Mouse (Mus musculus) ES-E14 (cell line): Measurements from ENCODE around the gene Anapc15-ps. TPM values are rescaled to one million over a fixed set of nuclear protein-coding genes. Genes with fewer than 3 reads are reported as not detected.

ENCODE experiments used
- DNase-seq: peaks from one replicate; pipeline ENCODE4 v3.0.0-alpha.2; 2013; ENCODE audit warnings: low read depth, low spot score
- H3K27ac ChIP-seq: 2 replicates; pipeline ENCODE4 v1.5.1; 2012; ENCODE audit warnings: low read depth, mild to moderate bottlenecking, low read length, moderate library complexity, mixed read lengths; ENCODE audit not compliant: poor library complexity, insufficient read depth, severe bottlenecking
- H3K36me3 ChIP-seq: 2 replicates; pipeline ENCODE4 v1.6.1; 2012; ENCODE audit warnings: mild to moderate bottlenecking, low read length, moderate library complexity, mixed read lengths; ENCODE audit not compliant: control insufficient read depth, poor library complexity, insufficient read depth, severe bottlenecking
- H3K4me1 ChIP-seq, 2 experiments: fragments of 150-350 bp in 1 of 2; sonication (generic) in 1 of 2; 2 replicates each; pipeline ENCODE4 v1.6.1; 2012; ENCODE audit warnings: low read length in 2 of 2, mild to moderate bottlenecking in 1 of 2, mixed read lengths in 1 of 2; ENCODE audit not compliant: control insufficient read depth in 2 of 2, insufficient read depth in 2 of 2, poor library complexity in 1 of 2
- H3K4me3 ChIP-seq, 2 experiments: fragments of 150-350 bp in 1 of 2; sonication (generic) in 1 of 2; 2 replicates each; pipeline ENCODE4 v1.5.1; 2012; ENCODE audit warnings: low read length in 2 of 2, low read depth in 1 of 2, mild to moderate bottlenecking in 1 of 2, mixed read lengths in 1 of 2; ENCODE audit not compliant: insufficient read depth in 1 of 2, poor library complexity in 1 of 2, severe bottlenecking in 1 of 2
- H3K9ac ChIP-seq: 2 replicates; pipeline ENCODE4 v1.6.1; 2012; ENCODE audit warnings: low read depth, mild to moderate bottlenecking, low read length, mixed read lengths; ENCODE audit not compliant: poor library complexity, insufficient read depth, severe bottlenecking
- H3K9me3 ChIP-seq: fragments of 150-350 bp; sonication (generic); 2 replicates; pipeline ENCODE4 v1.6.1; 2012; ENCODE audit warnings: low read depth, mild to moderate bottlenecking, low read length; ENCODE audit not compliant: control insufficient read depth, insufficient read depth
- CHD2 ChIP-seq: IDR thresholded peaks from 2 replicates; pipeline ENCODE4 v1.6.1; 2014; ENCODE audit warnings: mild to moderate bottlenecking, low read depth, low read length, inconsistent platforms
- HCFC1 ChIP-seq: IDR thresholded peaks from 2 replicates; pipeline ENCODE4 v1.6.1; 2012; ENCODE audit warnings: low read length, inconsistent platforms, borderline replicate concordance; ENCODE audit not compliant: insufficient read depth
- MAFK ChIP-seq: IDR thresholded peaks from 2 replicates; pipeline ENCODE4 v1.6.1; 2014; ENCODE audit warnings: mild to moderate bottlenecking, low read depth, low read length, inconsistent platforms; ENCODE audit not compliant: insufficient read depth
- ZC3H11A ChIP-seq: IDR thresholded peaks from 2 replicates; pipeline ENCODE4 v1.6.1; 2012; ENCODE audit warnings: low read depth, mild to moderate bottlenecking, inconsistent platforms, low read length, borderline replicate concordance
- ZNF384 ChIP-seq: IDR thresholded peaks from 2 replicates; pipeline ENCODE4 v1.6.1; 2012; ENCODE audit warnings: low read depth, low read length, inconsistent platforms
- in situ Hi-C, 2 experiments: fragments of 600-800 bp; cut with MboI; formaldehyde crosslinking; loops; one replicate each; pipeline ENCODE4 v1.15.1; 2025; ENCODE audit warnings: low sequenced_read_pairs in 2 of 2, inconsistent platforms in 1 of 2; ENCODE audit not compliant: unreplicated experiment in 2 of 2
- total RNA-seq: library from RNA; depleted of rRNA; stranded (reverse); fragments of 300-350 nt; gene quantifications from 2 replicates; pipeline ENCODE4 v1.2.3, GENCODE M21; 2012

The Anapc15-ps gene
- total RNA-seq, 1 experiment, result not detected

- TF ChIP-seq HCFC1 (no peak), ZC3H11A (no peak), CHD2 (no peak), MAFK (no peak), ZNF384 (no peak)
- Histone ChIP-seq H3K4me1 (no peaks in the 10 kb centered on the region), H3K27ac (no peak overlapping the region), H3K36me3 (no peaks in the 10 kb centered on the region), H3K4me3 (no peak overlapping the region), H3K9ac (no peak overlapping the region), H3K9me3 (no peaks in the 10 kb centered on the region)
- no peak for DNase-seq
- in situ Hi-C loops, result no loop called here
Observed at GRCm38 (mm10) chr10:95709903-95710660, 36.8 kb upstream of the Anapc15-ps start.

- no peaks in the 10 kb centered on the region for H3K36me3 ChIP-seq
- in situ Hi-C loops, result no loop called here
- H3K27ac ChIP-seq, result no peak overlapping the region
- H3K4me3 ChIP-seq, result no peak overlapping the region
- no peak for TF ChIP-seq CHD2
- no peak for TF ChIP-seq MAFK
- no peak for TF ChIP-seq ZNF384
- TF ChIP-seq HCFC1, result no peak
- TF ChIP-seq ZC3H11A, result no peak
- DNase-seq, result no peak
- H3K4me1 ChIP-seq, result no peaks in the 10 kb centered on the region
- no peaks in the 10 kb centered on the region for H3K9me3 ChIP-seq
- no peak overlapping the region for H3K9ac ChIP-seq
Observed at GRCm38 (mm10) chr10:95709143-95709880, 36.1 kb upstream of the Anapc15-ps start.

- DNase-seq, result no peak
- Histone ChIP-seq H3K36me3 (no peaks in the 10 kb centered on the region), H3K4me1 (no peaks in the 10 kb centered on the region), H3K9me3 (no peaks in the 10 kb centered on the region), H3K4me3 (no peak overlapping the region), H3K9ac (no peak overlapping the region), H3K27ac (no peak overlapping the region)
- in situ Hi-C loops, result no loop called here
- TF ChIP-seq ZNF384 (no peak), ZC3H11A (no peak), CHD2 (no peak), HCFC1 (no peak), MAFK (no peak)
Observed at GRCm38 (mm10) chr10:95708001-95708400, 34.8 kb upstream of the Anapc15-ps start.

DNA sequence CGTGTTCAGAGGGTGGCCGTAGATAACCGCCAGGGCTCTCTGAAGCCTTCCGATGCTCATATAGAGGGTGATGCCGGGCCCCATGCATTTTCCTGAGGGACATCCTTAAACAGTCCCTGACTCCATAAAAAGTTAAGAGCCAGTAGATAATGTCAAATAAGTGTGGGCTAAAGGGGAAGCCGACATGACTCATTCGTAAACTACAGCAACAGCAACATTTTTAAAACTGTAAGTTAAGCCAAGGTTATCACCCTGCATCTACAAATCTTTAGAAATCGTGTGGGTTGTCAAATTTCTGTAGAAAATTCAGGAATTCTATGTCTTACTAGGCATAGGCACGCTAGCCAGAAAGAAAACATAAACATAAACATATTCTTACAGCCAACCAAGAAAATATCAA, 33.6 kb upstream of the Anapc15-ps start:
- H3K4me1 ChIP-seq, result no peaks in the 10 kb centered on the region
- no peak for DNase-seq
- TF ChIP-seq ZC3H11A (no peak), HCFC1 (no peak), CHD2 (no peak), ZNF384 (no peak)
- H3K9me3 ChIP-seq, result no peaks in the 10 kb centered on the region
- in situ Hi-C loops, result no loop called here
- H3K27ac ChIP-seq, result no peak overlapping the region
- H3K4me3 ChIP-seq, result no peak overlapping the region
- H3K36me3 ChIP-seq, result no peaks in the 10 kb centered on the region
- no peak overlapping the region for H3K9ac ChIP-seq
